Mouse (Mus musculus): ENCODE data around the gene Uhmk1. TPM values are rescaled to one million over a fixed set of nuclear protein-coding genes. Genes with fewer than 3 reads are reported as not detected.
A peak's percentile ranks its signal among the peaks of the same experiment; 100 is the strongest.

Uhmk1 gene
- polyA plus RNA-seq, 2 experiments = 10.3 to 15.4 TPM

DNA sequence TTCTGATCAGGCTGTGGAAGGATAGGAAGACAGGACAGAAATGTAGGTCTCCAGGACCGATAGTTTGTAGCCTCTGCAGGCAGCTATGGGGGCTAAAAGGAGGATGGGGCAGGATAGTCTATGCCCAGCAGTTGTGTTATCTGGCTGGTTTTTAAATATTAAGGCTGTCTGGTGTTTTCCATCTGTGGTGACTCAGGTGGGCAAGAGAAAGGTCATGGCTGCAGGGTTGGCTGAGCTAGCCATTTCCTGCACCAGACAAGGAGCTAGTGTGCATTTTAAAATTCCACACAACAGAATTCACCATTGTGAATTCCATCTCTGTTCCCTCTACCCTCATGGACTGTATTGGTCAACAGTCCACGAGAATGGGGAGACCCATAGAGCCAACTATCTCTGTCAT is 8.1 kb upstream of the Uhmk1 start:
- no peaks in the 10 kb centered on the region for H3K4me1 ChIP-seq (ENCODE audit: control insufficient read depth, insufficient read depth, low read length)
- DNase-seq (ENCODE audit: low spot score) (no peak), ATAC-seq (ENCODE audit: low FRiP score, low read depth) (no peak)
- no peaks in the 10 kb centered on the region for H3K36me3 ChIP-seq (ENCODE audit: control insufficient read depth, insufficient read depth, low read length)
- no peak for TF ChIP-seq POLR2A (IDR thresholded peaks at IDR 0.05; ENCODE audit: borderline replicate concordance, extremely low read depth, insufficient read depth, insufficient read length)
- H3K27me3 ChIP-seq (ENCODE audit: control insufficient read depth, insufficient read depth, low read length) = no peaks in the 10 kb centered on the region
- no peak overlapping the region for H3K9ac ChIP-seq (ENCODE audit: low read depth, low read length, severe bottlenecking)
- H3K4me2 ChIP-seq (replicated peaks; ENCODE audit: low read depth, low read length, severe bottlenecking) = no peak overlapping the region
- WGBS = 81% methylated on average over 2 of the region's 2 CpGs
- H3K9me3 ChIP-seq (ENCODE audit: control insufficient read depth, low read length) = no peaks in the 10 kb centered on the region
- H3K4me3 ChIP-seq (replicated peaks; ENCODE audit: low read length) = no peak overlapping the region
- no peak overlapping the region for H3K27ac ChIP-seq (replicated peaks; ENCODE audit: low read depth, low read length)

DNA sequence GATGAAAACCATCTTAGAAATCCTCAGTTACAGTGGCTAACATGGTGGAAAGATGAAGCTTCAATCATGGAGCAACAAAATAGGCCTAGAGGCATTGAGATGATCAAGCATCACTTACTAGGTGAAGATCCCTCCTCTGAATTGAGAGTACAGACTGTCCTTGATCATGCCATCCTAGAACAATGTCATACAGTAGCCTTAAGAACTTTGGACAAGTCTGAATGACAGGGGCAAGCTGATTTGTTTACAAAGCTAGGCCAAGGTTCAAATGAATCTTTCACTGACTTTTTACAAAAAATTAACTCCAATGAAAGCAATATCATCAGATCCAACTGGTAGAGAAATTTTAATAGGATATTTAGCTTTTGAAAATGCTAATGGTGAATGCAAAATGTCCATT is 5.2 kb upstream of the Uhmk1 start:
- H3K4me2 ChIP-seq (replicated peaks; ENCODE audit: low read depth, low read length, severe bottlenecking) = no peak overlapping the region
- DNase-seq (ENCODE audit: low spot score) (no peak), ATAC-seq (ENCODE audit: low FRiP score, low read depth) (no peak)

DNA sequence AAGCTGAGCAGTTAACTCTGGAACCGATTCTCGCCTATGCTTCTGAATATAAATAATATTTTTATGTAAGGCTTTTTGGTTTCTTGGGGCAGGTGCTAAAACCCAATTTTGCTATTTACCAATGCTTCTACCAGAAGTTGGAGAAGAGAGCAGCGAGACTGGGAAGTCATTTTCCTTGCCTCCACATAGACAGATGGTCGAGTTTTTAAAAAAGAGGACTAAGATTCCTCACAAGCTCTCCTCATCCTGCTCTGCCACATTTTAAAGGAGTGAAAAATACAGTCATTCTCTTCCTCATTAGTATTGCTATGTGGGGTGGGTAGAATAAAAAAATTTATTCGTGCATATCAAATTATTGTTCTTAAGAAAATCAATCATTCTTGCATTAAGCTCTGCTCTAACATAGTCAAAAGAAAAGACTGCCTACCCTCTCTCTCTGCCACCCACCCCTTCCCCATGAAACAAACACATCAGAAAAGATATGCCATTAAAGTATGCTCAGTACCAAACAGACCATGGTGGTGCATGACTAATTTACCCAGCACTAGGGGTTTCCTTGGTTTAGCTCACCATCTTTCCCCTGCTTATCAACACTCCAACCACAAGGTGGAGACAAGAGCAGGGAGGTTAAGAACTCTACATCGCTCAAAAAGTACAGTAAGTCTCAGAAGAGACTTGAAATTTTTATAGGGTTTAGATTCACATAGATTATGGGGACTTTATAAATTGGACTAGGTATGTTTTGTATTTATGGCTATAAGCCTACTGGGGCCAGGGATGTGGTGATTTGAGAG is 3.1 kb upstream of the Uhmk1 start:
- no peak for ATAC-seq (ENCODE audit: low FRiP score, low read depth)
- Histone ChIP-seq H3K36me3 (ENCODE audit: control insufficient read depth, insufficient read depth, low read length) (no peaks in the 10 kb centered on the region), H3K27ac (replicated peaks; ENCODE audit: low read depth, low read length) (no peak overlapping the region), H3K9me3 (ENCODE audit: control insufficient read depth, low read length) (no peaks in the 10 kb centered on the region), H3K9ac (ENCODE audit: low read depth, low read length, severe bottlenecking) (no peak overlapping the region), H3K4me1 (ENCODE audit: control insufficient read depth, insufficient read depth, low read length) (no peaks in the 10 kb centered on the region), H3K27me3 (ENCODE audit: control insufficient read depth, insufficient read depth, low read length) (no peaks in the 10 kb centered on the region), H3K4me3 (replicated peaks; ENCODE audit: low read length) (no peak overlapping the region), H3K4me2 (replicated peaks; ENCODE audit: low read depth, low read length, severe bottlenecking) (no peak overlapping the region)
- DNase-seq (ENCODE audit: low spot score) = no peak
- 80% methylated on average over 6 of the region's 6 CpGs for WGBS
- no peak for TF ChIP-seq POLR2A (IDR thresholded peaks at IDR 0.05; ENCODE audit: borderline replicate concordance, extremely low read depth, insufficient read depth, insufficient read length)

More for the DNA sequence above, 5.2 kb upstream of the Uhmk1 start:
- H3K9me3 ChIP-seq (ENCODE audit: control insufficient read depth, low read length) = no peaks in the 10 kb centered on the region
- H3K4me1 ChIP-seq (ENCODE audit: control insufficient read depth, insufficient read depth, low read length) = no peaks in the 10 kb centered on the region
- no peaks in the 10 kb centered on the region for H3K36me3 ChIP-seq (ENCODE audit: control insufficient read depth, insufficient read depth, low read length)
- no peak overlapping the region for H3K9ac ChIP-seq (ENCODE audit: low read depth, low read length, severe bottlenecking)
- no peaks in the 10 kb centered on the region for H3K27me3 ChIP-seq (ENCODE audit: control insufficient read depth, insufficient read depth, low read length)
- H3K27ac ChIP-seq (replicated peaks; ENCODE audit: low read depth, low read length) = no peak overlapping the region
- no peak overlapping the region for H3K4me3 ChIP-seq (replicated peaks; ENCODE audit: low read length)
- TF ChIP-seq POLR2A (IDR thresholded peaks at IDR 0.05; ENCODE audit: borderline replicate concordance, extremely low read depth, insufficient read depth, insufficient read length) = no peak

DNA sequence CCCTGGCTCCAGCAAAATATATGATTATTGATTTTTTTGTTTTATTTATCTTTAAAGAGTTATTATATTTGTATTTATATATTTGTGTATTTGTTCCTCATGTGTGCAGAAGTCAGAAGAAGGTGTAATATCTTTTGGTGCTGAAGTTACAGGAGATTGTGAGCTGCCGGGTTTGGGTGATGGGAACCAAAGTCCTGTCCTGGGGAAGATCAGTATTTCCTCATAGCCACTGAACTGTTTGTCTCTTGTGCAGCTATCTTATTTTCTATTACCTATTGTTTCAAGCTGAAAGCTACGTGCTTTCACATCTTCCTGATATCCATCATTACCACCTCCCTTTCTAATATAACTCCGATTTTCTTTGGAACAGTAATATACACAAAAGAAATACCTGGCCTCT is 393 bp upstream of the Uhmk1 start:
- no peak for ATAC-seq (ENCODE audit: low FRiP score, low read depth)
- H3K9ac ChIP-seq (ENCODE audit: low read depth, low read length, severe bottlenecking) = 0 out of 2 replicates have a peak overlapping the region, but pooled peaks have one; percentile 95
- H3K4me2 ChIP-seq (replicated peaks; ENCODE audit: low read depth, low read length, severe bottlenecking) = peak overlapping the region; percentile 28; the same call in 1 of the 2 replicates
- no peaks in the 10 kb centered on the region for H3K27me3 ChIP-seq (ENCODE audit: control insufficient read depth, insufficient read depth, low read length)
- no peaks in the 10 kb centered on the region for H3K9me3 ChIP-seq (ENCODE audit: control insufficient read depth, low read length)
- H3K4me3 ChIP-seq (replicated peaks; ENCODE audit: low read length) = peak overlapping the region; percentile 87
- DNase-seq (ENCODE audit: low spot score) = no peak
- H3K27ac ChIP-seq (replicated peaks; ENCODE audit: low read depth, low read length) = no peak overlapping the region
- 73% methylated on average over 3 of the region's 3 CpGs for WGBS
- H3K4me1 ChIP-seq (ENCODE audit: control insufficient read depth, insufficient read depth, low read length) = no peaks in the 10 kb centered on the region
- H3K36me3 ChIP-seq (ENCODE audit: control insufficient read depth, insufficient read depth, low read length) = peaks cover 21% of the 10 kb centered on the region
- no peak for TF ChIP-seq POLR2A (IDR thresholded peaks at IDR 0.05; ENCODE audit: borderline replicate concordance, extremely low read depth, insufficient read depth, insufficient read length)

DNA sequence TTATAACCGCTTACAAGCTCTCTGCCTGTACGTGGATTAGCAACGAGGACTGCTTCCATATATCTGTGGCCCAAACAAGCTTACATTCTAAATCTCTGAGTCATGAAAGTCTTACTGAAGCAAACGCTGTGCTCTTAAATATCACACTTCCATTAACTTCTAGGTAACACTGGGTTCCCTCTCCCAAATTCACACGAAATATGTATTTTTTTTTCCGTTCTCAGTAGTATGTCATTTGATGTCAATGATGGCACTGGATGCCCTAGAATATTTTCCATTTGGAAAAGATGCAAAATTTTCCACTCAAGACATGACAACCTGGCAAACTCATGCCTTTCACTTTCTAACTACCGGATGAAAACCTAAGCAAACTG is 827 bp downstream of the Uhmk1 start:
- 35% methylated on average over 7 of the region's 7 CpGs for WGBS
- Histone ChIP-seq H3K9me3 (ENCODE audit: control insufficient read depth, low read length) (no peaks in the 10 kb centered on the region), H3K4me1 (ENCODE audit: control insufficient read depth, insufficient read depth, low read length) (no peaks in the 10 kb centered on the region), H3K4me3 (replicated peaks; ENCODE audit: low read length) (peak overlapping the region; percentile 87), H3K27ac (replicated peaks; ENCODE audit: low read depth, low read length) (peak overlapping the region; percentile 79; the same call in 1 of the 2 replicates), H3K36me3 (ENCODE audit: control insufficient read depth, insufficient read depth, low read length) (peaks cover 25% of the 10 kb centered on the region), H3K27me3 (ENCODE audit: control insufficient read depth, insufficient read depth, low read length) (no peaks in the 10 kb centered on the region), H3K9ac (ENCODE audit: low read depth, low read length, severe bottlenecking) (peak overlapping the region; percentile 95), H3K4me2 (replicated peaks; ENCODE audit: low read depth, low read length, severe bottlenecking) (peak overlapping the region; percentile 62)
- DNase-seq (ENCODE audit: low spot score) = no peak
- no peak for TF ChIP-seq POLR2A (IDR thresholded peaks at IDR 0.05; ENCODE audit: borderline replicate concordance, extremely low read depth, insufficient read depth, insufficient read length)
- ATAC-seq (ENCODE audit: low FRiP score, low read depth) = no peak

All from limb, embryonic 14.5 days (tissue).